Mouse (Mus musculus) heart, postnatal 0 days (tissue): ENCODE data around the gene Fam78b.

Source experiments
- CTCF ChIP-seq: IDR thresholded peaks from 2 replicates; pipeline ENCODE4 v1.5.1; 2016; ENCODE audit warnings: antibody characterized with exemption, control low read depth, low read depth
- EP300 ChIP-seq: IDR thresholded peaks from 2 replicates; pipeline ENCODE4 v1.6.1; 2016; ENCODE audit warnings: antibody characterized with exemption, low read depth

- no peak for TF ChIP-seq EP300
- TF ChIP-seq CTCF, result no peak
Observed at GRCm38 (mm10) chr1:167059550-167060285, 58.5 kb downstream of the Fam78b start.
